Mouse (Mus musculus): Measurements from ENCODE around the gene Tmem175.
"Not testable (repeated sequence)": the region's sequence is repeated elsewhere in the genome, so short reads cannot be mapped to it uniquely, and the experiment has no call there.

The Tmem175 gene

DNA sequence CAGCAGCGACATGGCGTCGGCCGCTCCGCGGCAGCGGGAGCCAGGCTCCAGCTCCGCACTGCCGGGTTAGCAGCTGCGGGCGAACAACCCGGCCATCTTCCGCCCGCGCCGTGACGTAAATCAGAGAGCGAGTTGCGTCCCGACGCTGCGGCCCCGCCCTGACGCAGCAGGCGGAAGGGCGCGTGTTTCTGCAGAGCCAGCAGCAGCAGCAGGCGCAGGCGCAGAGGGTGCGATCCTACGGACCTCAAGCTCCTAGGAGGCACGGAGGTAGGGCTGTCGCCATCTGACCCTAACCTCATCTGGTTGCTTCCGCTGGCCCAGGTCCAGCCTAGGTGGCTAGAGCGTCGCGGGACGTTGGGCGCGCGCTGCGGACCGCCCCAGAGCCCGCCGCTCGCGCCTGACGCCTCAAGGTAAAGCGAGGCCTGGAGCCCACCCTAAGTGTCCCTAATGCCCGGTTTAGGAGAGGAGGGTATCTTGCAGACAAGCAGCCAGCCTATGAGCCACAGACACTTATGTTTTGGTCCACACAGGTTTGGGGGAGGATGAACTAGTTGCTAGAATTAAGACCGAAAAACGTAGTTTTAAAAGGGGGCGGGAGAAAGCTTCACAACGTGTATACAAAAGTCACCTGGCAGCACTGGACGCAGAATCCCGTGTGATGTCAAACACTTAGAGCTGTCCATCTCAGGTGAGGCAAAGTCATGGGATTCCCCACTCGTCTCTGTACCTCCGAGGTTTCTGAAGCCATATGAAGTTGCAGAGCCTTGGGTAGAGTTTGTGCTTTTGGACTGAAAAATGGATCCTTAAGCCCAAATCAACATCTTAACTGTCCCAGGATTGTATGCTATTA is at the start of gene Tmem175, which contains the start of gene Gak:
TSS of gene Tmem175 (plus strand) at position 137 of the 850 bp plus-strand sequence.
TSS of gene Gak (minus strand) at position 122 of the 850 bp plus-strand sequence.
- peak; percentile 92 for DNase-seq (ENCODE audit: low spot score)

DNA sequence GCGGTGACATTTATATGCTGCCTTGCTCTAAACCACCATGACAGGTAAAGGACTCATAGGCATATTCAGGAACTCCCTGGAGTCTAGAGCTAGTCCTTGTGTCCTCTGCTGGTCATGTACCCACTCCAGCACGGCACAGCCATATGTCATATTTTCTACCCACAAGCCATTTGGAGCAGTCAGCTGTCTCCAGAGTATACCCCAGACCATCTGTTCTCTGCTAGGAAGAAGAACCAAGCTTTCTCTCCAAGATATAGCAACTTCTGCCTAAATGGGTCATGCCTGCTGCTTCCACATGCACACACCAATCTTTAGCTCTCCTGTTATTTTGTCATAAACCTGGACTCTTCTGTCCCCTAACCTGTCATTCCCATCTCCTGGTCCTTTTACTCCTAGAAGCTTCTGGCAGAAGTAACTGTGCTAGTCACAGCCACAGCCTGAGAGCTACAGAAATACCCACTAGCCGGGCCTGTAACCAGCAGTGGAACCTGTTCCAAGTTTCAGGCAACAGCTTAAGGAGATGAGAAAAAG is 48.1 kb upstream of the Tmem175 start:
- no peak for DNase-seq (ENCODE audit: low spot score)

DNA sequence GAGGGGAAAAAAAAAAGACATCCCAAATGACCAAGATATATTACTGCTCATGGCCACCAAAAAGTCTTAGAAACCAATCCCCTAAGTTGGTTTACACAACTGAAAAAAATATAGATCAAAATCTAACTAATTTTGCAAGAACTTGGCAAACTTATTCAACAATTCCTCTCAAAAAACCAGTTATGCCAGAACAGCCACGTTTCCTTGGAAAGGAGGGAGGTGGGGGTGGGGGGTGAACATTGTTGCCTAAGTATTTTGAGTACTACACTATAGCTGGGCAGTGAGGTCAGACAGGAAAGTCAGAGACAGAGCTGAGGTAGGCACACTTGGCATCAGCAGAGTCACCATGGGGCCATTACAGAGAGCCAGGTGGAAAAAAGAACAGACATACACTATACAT is 29.6 kb upstream of the Tmem175 start:
- DNase-seq (ENCODE audit: low spot score), result no peak

DNA sequence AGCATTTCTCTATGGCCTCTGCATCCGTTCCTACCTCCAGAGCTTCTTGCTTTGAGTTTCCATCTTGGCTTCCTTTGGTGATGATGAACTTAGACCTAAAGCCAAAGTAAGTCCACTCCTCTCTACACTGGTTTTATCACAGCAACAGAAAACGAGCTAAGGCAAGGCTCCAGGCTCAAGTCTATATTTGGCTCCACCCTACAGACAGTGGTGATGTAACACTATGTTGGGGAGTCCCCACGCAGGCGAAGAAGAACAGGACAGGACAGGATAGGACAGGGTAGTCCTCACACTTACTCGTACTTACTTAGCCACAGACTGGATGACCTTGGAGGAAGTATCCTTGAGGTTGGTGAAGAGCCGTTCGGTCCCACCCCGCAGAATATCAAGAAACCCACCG is 27.0 kb upstream of the Tmem175 start:
- no peak for DNase-seq (ENCODE audit: low spot score)

DNA sequence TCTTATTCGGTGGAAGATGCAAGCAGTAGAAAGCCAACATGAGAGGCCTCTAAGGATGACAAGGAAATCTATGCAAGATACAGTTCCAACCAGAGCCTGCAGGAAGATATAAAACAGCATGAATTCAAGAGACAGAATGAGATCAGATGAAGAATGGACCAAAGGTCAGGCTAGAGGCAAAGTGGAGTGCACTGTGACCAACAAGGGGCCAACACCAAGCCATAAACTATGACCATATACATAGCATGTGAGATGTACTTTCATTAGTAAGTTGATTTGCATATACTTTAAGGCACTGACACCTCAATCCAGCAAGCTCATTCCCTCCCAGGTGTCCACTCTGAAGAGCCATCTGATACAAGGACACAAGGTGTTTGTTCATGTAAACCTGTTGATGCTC is 19.1 kb upstream of the Tmem175 start:
- no peak for DNase-seq (ENCODE audit: low spot score)

DNA sequence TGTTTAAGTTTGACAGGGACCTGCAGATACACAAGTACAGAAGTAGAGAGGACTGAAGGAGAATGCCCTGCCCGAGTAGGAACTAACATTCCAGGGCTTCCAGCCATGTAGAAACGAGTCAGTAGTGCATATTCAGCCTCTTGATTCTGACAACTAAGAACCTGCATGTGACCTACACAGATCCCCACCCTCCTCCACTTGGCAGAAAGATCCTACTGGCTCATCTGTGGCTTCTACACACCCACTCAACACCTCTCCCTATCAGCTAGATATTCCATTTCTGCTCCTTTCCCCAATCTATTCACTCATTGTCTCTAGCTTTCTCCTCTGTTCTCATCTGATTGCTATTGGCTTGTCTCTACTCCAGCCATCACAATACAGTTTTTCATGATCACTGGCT is 7.7 kb upstream of the Tmem175 start:
- no peak for DNase-seq (ENCODE audit: low spot score)

DNA sequence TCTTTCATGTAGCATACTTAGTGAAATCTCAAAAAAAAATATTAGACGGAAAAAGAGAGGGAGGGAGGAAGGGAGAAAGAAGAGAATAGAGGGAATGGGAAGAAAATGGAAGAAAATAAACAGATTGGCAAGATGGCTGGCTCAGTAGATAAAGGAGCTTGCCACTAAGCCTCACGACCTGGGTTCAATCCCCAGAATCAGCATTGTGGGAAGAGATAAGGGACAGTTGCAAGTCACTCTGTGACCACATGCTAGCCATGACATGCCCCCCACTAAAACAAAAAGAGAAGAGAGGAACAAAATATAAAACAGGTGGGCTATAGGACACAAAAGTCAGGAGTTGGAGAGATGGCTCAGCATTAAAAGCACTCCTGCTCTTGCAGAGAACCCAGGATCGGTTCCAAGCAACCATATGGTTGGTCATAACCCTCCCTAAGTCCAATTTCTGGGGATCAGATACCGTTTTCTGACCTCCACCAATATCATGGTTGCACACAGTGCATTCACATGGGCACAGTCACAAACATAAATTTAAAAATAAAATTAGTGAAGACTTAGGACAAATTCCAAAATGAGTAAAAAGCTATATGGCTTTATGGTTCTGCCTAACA is 3.4 kb upstream of the Tmem175 start:
- DNase-seq (ENCODE audit: low spot score), result no peak

DNA sequence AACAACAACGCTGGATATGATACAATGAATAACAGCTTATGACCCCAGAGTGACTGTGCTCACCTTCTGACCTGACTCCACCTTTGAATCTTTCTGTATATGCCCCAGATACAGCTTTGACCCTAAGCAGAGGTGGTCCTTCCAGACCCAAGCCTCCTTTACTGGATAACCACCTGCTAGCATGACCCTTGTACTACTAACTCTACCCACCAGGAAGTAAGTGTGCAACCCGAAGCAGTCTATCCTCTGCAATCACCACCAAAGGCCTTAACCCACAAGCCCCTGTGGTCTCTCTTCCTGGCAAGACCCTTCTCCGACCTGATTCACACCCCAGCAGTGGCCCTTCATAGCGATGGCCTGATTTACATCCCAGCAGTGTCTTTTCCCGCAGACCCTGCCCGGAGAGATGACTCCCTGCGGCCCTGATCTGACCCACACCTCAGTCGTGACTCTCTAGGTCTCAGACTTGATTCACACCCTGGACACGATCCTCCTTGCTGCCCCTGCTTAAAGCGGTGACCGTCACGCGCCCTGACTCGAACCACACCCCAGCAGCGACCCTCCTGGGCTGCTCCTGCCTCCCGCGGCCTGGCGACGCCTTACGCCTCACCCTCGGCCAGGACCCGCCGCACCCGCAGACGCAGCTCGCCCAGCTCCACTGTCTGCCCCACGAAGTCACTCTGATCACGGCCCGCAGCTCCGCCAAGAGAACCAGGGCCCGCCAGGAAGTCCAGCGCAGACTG is 508 bp upstream of the Tmem175 start:
- DNase-seq (ENCODE audit: low spot score), result no peak

DNA sequence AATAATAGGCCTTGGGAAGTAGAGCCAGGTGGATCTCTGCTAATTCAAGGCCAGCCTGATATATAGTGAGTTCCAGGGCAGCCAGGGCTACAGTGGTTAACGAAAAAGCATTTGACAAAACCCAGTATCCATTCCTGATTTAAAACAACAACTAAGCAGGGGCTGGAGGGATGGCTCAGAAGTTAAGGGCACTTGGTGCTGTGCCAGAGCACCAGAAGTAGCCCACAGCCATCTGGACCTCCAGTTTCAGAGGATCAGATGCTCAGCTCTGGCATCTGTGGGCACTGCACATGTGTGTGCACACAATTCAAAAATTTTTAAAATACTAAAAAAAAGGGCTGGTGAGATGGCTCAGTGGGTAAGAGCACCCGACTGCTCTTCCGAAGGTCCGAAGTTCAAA is 4.1 kb downstream of the Tmem175 start:
- DNase-seq (ENCODE audit: low spot score), result no peak

DNA sequence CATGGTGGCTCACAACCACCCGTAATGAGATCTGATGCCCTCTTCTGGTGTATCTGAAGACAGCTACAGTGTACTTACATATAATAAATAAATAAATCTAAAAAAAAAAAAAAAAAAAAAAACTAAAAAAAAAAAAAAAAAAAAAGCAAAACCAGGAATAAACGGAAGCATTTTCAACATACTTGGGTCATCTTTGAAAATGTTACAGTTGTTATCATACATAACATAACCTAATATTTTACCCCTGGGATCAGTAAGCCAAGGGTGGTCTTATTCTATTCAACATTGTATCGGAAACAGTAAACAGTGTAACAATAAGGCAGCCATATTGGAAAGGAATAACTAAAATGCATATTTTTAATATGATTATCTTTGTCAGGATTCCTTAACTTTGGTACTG is 4.5 kb downstream of the Tmem175 start:
- DNase-seq (ENCODE audit: low spot score), result not testable (repeated sequence)

DNA sequence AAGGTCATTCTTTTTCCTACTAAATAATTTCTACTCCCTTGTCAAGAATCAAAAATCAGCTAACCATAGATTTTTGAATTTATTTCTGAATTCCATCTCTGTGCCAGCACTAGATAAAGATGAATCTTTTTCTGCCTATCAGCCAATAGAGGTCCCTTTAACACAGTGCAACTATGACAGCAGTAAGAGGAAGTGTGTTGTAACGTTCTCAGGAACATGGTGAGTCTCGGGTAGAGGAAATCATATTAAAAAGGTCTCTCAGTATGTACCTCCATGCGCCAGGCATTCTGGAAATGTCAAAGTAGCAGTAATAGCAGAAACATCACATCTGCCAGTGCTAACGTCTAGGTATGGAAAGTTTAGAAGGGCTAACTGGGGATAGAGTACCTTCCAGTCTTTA is 6.6 kb downstream of the Tmem175 start:
- no peak for DNase-seq (ENCODE audit: low spot score)

DNA sequence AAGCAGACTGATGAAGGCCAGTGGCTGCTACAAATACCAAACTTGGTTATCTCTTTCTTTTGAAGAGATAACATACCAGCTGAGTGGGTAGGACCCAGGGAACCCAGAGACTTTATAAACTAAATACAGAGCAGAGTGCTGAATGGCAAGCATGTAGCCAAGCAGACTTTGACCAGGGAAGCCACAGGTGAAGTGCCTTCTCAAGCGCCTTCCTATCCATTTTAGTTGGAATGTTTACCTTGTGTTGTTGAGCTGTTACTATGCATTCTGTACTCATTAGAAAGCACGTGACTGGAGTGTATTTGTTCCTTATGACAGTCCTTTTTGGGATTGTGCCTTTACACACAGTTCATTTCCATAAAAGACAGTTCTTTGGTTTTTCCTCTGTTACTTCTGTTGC is 14.1 kb downstream of the Tmem175 start:
- no peak for DNase-seq (ENCODE audit: low spot score)

DNA sequence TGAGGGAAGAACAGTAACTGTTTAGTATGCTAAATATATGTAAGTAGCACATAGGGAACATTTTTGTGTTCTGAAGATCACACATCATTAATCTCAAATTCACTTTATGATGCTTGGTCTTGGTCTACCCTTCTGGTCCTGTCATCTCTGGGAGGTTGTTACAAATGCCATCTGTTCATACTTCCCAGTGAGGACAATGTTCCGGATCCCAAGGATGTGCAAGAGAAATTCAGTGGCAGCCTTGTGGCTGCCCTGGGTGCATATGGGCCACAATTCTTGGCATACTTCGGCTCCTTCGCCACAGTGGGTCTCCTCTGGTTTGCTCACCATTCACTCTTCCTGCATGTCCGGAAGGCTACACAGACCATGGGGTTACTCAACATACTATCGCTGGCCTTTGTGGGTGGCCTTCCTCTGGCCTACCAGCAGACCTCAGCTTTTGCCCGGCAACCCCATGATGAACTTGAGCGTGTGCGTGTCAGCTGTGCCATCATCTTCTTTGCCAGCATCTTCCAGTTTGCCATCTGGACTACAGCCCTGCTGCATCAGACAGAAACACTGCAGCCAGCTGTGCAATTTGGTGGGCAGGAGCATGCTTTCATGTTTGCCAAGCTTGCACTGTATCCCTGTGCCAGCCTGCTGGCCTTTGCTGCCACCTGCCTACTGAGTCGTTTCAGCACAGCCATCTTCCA is 16.2 kb downstream of the Tmem175 start:
- no peak for DNase-seq (ENCODE audit: low spot score)

DNA sequence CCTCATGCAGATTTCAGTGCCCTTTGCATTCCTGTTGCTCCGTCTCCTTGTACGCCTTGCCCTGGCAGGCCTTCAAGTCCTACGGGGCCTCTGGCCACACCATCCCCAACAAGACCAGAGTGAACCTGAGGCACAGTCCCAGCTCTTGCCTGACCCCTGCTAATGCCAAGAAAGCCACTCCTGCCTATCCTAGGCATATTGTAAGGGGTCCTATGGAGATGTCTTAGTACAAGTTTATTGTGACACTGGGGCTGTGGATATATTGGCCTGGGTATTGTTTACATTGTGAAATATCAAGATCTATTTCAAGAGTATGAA is 16.7 kb downstream of the Tmem175 start:
- no peak for DNase-seq (ENCODE audit: low spot score)

DNA sequence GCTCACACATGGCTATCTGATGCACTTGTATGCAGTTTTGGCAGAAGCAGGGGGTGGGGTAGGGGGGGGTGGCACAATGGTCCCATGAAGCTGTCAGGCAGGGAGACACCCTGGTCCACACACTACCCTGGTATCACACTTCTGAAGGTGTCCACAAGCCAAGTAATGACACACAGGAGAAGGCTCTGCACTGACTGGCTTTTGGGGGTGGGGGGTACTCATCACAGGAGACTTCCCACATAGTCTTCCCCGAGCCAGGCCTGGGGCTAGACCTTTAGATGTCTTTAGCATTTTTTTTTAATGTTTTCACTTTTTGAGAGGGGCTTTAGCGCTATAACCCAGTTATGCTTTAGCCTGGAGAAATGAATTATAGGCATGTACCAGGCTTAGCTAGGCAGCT is 17.7 kb downstream of the Tmem175 start:
- no peak for DNase-seq (ENCODE audit: low spot score)

DNA sequence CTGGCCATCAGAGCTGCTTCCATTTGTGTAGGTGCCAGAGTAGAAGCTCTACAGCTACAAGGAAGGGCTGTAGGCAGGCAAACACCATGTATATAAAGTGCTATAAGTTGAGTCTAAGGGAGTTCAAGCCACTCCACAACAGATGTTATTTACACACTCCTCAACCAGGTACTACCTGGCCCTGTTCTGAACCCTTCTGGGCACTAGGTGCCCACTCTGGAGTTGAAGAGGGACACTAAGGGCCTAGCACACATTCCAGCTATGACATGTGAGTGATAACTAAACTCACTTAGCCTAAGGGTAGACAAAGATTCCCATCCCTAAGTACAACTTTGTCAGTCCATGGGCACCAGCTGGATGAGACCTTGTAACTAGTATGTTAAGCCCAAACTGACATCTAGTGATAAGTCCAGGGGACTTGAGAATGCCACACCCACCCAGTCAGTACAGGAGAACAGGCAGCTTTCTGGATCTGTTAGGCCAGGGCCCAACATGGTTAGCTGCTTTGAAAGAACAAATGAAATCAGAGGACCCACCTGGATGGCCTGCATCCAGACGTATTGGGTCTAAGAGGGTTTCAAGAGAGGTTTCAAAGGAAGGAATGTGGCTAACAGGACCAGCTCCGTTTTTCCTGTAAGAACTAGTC is 18.4 kb downstream of the Tmem175 start:
- DNase-seq (ENCODE audit: low spot score), result no peak

DNA sequence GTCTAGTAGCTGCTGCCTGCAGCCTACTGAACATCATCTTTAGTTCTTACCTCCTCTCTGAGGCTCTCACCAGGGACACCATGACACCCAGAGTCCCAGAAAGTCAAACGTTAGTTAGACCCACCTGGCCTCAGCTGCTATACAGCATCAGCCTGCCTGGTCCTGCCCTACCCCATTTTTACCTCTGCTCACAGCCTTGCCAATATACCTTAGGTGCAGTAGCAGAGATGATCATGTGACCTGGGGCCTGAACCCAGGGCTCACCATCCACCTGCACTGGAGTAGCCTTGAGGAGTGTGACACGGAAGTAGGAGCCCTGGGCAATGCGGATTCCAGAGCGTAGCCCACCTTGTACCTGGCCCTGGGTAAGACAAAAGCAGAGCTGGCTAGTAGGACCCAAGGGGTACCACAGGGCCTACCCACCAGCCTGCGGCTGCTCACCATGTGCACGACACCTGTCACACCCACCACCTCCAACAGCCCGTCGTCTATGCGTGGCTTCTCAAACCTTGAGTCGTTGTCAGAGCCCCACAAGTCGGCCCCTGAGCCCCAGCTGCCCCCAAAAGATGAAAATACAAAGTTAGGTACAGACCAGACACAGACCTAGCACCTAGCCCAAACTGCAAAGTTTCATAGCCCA is 19.5 kb downstream of the Tmem175 start:
- DNase-seq (ENCODE audit: low spot score), result no peak

DNA sequence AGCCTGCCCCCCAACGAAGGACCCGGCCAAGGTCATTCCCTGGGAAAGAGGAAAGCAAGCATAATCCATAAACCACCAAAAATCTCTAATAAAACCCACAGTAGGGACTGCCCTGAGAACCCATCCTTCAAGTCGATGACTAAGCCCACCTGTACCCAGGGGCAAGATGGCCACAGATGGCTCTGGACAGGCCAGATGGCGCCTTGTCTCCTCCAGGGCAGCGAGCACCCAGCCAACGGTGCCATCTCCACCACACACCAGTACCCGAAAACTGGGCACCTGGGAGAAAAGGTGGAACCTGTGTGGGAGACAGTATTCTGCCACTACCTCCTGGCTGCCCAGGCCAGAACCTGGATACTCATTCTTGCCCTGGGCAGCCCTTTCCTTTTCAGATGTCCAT is 20.8 kb downstream of the Tmem175 start:
- no peak for DNase-seq (ENCODE audit: low spot score)

DNA sequence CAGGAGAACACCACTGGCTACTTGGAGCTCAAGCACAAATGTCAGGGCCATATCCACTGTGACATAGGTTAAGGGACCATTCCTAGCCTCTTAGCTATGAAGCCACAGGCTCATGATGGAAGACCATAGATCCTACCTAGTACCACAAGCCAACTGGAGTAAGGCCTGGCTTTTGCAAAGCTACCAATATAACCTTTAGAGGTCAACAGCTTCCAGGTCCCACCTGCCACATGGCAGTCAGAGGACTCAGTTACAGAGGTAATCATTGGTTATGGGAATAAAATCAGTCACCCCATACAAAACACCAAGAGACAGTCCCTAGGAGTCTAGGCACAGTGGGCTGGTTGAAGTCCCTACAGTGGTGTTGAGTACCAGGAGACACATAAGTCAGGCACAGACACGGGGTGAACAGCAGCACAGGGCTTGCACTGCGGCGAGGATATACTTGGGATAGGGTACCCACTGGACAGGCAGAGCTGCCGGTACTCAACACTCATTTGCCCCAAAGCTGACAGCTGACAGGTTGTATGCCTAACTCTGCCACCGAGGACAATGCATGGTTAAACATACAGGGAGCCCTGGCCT is 21.7 kb downstream of the Tmem175 start:
- DNase-seq (ENCODE audit: low spot score), result peak; percentile 2

DNA sequence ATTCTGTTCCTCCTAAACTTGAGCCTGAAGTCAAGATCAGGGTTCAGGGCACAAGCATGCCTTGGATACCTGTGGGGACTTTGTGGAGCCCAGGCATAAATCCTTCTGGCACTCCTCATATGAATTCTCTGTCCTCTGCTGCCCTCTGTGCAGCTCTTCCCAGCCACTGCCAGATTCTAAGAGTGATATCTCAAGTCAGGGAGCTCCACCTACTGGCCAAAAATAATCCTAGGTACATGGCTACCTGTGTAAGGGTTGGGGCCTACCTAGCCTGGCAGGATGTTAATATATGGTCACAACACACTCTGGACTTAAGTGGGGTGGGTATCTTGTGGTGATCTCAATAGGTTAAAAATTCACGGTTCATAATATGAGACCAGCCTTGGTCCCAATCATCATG is 22.3 kb downstream of the Tmem175 start:
- DNase-seq (ENCODE audit: low spot score), result peak; percentile 70

DNA sequence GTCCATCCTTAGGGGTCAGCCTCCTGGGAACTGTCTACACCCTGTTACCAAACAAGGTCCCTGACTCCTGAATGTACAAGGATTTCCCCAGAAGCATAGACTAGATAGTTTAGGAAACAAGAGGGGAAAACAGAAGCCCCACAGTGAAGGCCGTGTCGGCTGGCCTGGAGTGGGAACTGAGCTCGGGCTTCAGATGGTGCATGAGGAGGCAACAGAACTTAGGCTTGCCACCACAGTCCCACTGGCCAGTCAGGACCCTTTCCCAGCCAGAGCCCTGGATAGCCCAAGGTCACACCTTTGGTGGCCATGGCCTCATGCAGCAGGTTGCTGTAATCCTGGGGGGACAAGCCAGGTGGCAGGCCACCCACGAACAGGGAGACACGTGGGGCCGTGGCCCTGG is 23.8 kb downstream of the Tmem175 start:
- no peak for DNase-seq (ENCODE audit: low spot score)

Data from urinary bladder, postnatal 14 days (tissue).